Mouse (Mus musculus): ENCODE measurements at regions not wholly inside any gene's neighbourhood (a gene's known extent, or its start where the extent isn't known, plus 50 kb on each side); places are given as distances from the start of the nearest gene placed in this dataset.

DNA sequence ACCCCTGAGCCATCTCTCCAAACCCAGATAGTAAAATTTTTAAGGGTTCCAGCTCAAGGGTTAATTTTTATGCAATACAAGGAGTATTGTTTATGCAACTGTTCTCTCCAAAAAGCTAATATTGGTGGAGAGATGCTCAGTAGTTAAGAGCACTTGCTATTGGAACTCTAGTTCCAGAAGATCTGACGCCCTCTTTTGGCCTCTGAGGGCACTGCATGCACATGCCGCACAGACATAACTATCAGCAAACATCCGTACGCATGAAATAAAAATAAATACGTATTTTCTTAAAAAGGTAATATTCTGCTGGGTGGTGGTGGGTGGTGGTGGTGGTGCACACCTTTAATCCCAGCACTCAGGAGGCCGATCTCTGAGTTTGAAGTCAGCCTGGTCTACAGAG is 112.1 kb upstream of the Tmpo start:
- no peak overlapping the region for H3K4me2 ChIP-seq
- peaks cover 3% of the 10 kb centered on the region; the same call in 1 of the 2 replicates for H3K4me1 ChIP-seq (replicated peaks)
- no peaks in the 10 kb centered on the region for H3K36me3 ChIP-seq
- ATAC-seq (ENCODE audit: low read depth): no peak
- WGBS: 91% methylated on average over 6 of the region's 6 CpGs
- no peak overlapping the region for H3K27ac ChIP-seq (replicated peaks)
- no peaks in the 10 kb centered on the region for H3K9me3 ChIP-seq
- H3K27me3 ChIP-seq: no peaks in the 10 kb centered on the region
- no peak overlapping the region for H3K9ac ChIP-seq
- H3K4me3 ChIP-seq: no peak overlapping the region

DNA sequence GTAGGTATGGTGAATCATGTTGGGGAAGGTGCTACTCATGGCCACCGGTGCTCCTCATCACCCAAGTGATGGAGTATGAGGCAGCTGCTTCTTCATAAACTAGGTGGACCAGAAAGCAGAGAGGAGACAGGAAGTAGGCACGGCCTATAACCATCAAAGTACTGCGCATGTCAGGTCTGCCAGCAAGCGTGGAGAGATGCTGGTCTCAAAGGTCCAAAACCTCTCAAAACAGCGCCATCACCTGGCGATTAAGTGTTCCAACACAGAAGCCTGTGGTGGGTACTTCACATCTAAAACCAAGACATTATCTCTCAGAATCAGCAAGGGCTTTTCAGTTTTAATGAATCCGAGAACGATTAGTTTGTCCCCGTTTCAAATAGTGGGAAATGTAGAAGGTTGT is 103.1 kb upstream of the Tmpo start:
- H3K4me3 ChIP-seq: no peak overlapping the region
- no peak overlapping the region for H3K9ac ChIP-seq
- no peak overlapping the region for H3K4me2 ChIP-seq
- ATAC-seq (ENCODE audit: low read depth): no peak
- peaks cover 5% of the 10 kb centered on the region; the same call in 1 of the 2 replicates for H3K4me1 ChIP-seq (replicated peaks)
- 94% methylated on average over 9 of the region's 9 CpGs for WGBS
- H3K27ac ChIP-seq (replicated peaks): no peak overlapping the region
- H3K36me3 ChIP-seq: no peaks in the 10 kb centered on the region
- no peaks in the 10 kb centered on the region for H3K9me3 ChIP-seq
- H3K27me3 ChIP-seq: no peaks in the 10 kb centered on the region

- no peaks in the 10 kb centered on the region for H3K27me3 ChIP-seq
- no peak overlapping the region for H3K27ac ChIP-seq (replicated peaks)
- H3K9ac ChIP-seq: 0 out of 2 replicates have a peak overlapping the region, but pooled peaks have one; percentile 22
- H3K4me2 ChIP-seq: peak overlapping the region; percentile 39
- H3K4me1 ChIP-seq (replicated peaks): peaks cover 16% of the 10 kb centered on the region
- no peak overlapping the region for H3K4me3 ChIP-seq
- no peaks in the 10 kb centered on the region for H3K36me3 ChIP-seq
- no peaks in the 10 kb centered on the region for H3K9me3 ChIP-seq
- ATAC-seq (ENCODE audit: low read depth): peak; percentile 64; the same call in 1 of the 2 replicates
- WGBS: 12% methylated on average over 14 of the region's 14 CpGs
Observed at GRCm38 (mm10) chr10:91270955-91271741, 90.0 kb upstream of the Tmpo start.

- H3K9me3 ChIP-seq: no peaks in the 10 kb centered on the region
- H3K27me3 ChIP-seq: no peaks in the 10 kb centered on the region
- H3K4me3 ChIP-seq: no peak overlapping the region
- H3K36me3 ChIP-seq: no peaks in the 10 kb centered on the region
- H3K9ac ChIP-seq: no peak overlapping the region
- H3K27ac ChIP-seq (replicated peaks): no peak overlapping the region
- ATAC-seq (ENCODE audit: low read depth): peak; percentile 70
- WGBS: 22% methylated on average over 13 of the region's 14 CpGs
- peaks cover 16% of the 10 kb centered on the region for H3K4me1 ChIP-seq (replicated peaks)
- H3K4me2 ChIP-seq: peak overlapping the region; percentile 39
Observed at GRCm38 (mm10) chr10:91270268-91270954, 89.3 kb upstream of the Tmpo start.

DNA sequence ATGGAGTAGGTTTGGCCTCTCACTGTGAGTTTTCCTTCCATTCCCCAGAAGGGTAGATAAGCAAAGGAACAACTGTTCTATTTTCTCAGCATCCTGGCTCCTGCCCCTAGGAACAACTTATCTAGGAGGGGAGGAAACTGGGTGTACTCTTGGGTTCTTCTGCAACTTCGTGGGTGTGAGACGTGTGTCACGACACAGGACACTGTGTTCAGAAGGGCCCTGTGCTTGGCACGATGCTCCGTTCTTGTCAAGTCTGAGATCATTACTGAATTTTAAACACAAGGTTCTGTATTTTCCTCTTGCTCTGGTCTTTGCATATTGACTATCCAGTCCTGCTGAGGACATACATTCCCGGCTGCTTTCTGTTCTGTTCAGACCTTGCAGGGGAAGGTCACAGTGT is 86.8 kb upstream of the Tmpo start:
- Histone ChIP-seq H3K27ac (replicated peaks) (no peak overlapping the region), H3K36me3 (no peaks in the 10 kb centered on the region), H3K9me3 (no peaks in the 10 kb centered on the region; the same call in 1 of the 2 replicates), H3K4me3 (no peak overlapping the region), H3K27me3 (no peaks in the 10 kb centered on the region), H3K4me1 (replicated peaks) (peaks cover 16% of the 10 kb centered on the region), H3K4me2 (no peak overlapping the region), H3K9ac (no peak overlapping the region)
- ATAC-seq (ENCODE audit: low read depth): no peak
- 96% methylated on average over 6 of the region's 6 CpGs for WGBS

DNA sequence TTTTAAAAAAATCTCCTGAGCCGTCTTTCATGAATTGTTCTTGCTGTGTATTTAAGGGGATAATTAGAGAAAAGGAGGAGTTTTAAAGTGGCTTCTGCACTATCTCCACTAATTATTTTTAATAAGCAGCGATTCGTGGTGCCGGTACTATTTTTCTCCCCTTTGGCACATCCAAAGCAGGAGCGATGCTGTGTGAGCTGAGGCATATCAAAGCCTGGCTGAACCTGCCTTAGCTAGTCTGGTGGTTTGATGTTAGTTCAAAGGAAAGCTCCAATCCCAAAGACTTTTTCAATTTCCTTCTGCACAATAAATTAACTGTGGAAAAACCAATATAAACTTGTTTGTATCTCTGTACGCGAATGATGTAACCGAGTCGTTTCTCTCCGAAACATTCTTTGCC is 79.3 kb upstream of the Tmpo start:
- H3K27ac ChIP-seq (replicated peaks): no peak overlapping the region
- H3K27me3 ChIP-seq: no peaks in the 10 kb centered on the region
- no peak for ATAC-seq (ENCODE audit: low read depth)
- no peaks in the 10 kb centered on the region; the same call in 1 of the 2 replicates for H3K9me3 ChIP-seq
- no peak overlapping the region for H3K4me2 ChIP-seq
- no peak overlapping the region for H3K9ac ChIP-seq
- H3K4me1 ChIP-seq (replicated peaks): no peaks in the 10 kb centered on the region
- 88% methylated on average over 10 of the region's 10 CpGs for WGBS
- H3K4me3 ChIP-seq: no peak overlapping the region
- H3K36me3 ChIP-seq: no peaks in the 10 kb centered on the region

GRCm38 (mm10) chr10:91249681-91250195 is 68.6 kb upstream of the Tmpo start:
- Histone ChIP-seq H3K27me3 (no peaks in the 10 kb centered on the region), H3K4me2 (peak overlapping the region; percentile 42), H3K9me3 (no peaks in the 10 kb centered on the region), H3K4me3 (no peak overlapping the region; the same call in 1 of the 2 replicates), H3K9ac (0 out of 2 replicates have a peak overlapping the region, but pooled peaks have one; percentile 31), H3K4me1 (replicated peaks) (peaks cover 4% of the 10 kb centered on the region; the same call in 1 of the 2 replicates), H3K27ac (replicated peaks) (no peak overlapping the region), H3K36me3 (no peaks in the 10 kb centered on the region)
- 28% methylated on average over 18 of the region's 18 CpGs for WGBS
- peak; percentile 53; the same call in 1 of the 2 replicates for ATAC-seq (ENCODE audit: low read depth)

DNA sequence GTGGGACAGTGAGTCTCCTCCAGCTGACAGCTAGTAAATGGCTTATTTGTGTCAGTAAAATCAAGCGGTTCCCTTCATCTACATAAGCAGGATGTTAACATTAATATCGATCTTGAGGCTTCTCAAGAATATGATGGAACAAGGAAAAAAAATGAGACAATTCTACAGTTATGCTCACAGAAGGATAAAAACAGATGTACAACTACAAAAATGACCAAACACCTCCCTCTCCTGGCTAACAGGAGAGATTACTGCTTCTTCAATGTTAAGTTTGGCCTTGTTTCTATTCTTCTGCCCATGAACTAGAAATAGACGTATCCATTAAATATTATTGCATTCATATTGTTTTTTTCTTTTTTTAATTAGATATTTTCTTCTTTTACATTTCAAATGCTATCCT is 63.2 kb upstream of the Tmpo start:
- ATAC-seq (ENCODE audit: low read depth): no peak
- WGBS: 94% methylated on average over 3 of the region's 3 CpGs
- no peak overlapping the region for H3K4me3 ChIP-seq

DNA sequence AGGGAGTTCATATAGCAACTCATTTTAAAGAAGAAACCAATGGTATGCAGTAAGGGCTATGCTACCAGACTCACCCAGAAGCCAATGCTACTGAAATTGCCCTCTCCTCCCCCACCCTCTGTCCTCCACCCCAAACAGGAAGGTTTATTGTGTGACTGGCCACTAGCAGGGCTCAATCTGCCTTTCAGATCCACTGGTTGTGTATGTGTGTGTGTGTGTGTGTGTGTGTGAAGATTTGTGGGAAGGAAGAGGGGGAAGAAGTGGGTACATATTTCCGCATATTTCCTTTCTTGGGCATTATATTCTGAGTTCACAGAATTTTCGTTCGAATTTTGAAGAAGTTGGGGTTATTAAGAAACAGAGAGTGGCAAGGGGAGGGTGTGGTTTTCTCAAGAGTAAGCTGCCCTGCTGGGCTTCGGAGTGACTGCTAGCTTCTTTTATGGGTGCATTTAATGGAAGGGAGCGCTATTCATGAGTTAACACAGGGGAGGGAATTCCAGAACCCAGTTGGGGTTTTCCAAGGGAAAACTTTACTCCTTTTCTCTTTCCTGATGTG is 61.5 kb upstream of the Tmpo start:
- Histone ChIP-seq H3K27ac (replicated peaks) (0 out of 2 replicates have a peak overlapping the region, but pooled peaks have one; percentile 1), H3K27me3 (no peaks in the 10 kb centered on the region), H3K9ac (no peak overlapping the region), H3K4me2 (no peak overlapping the region), H3K4me3 (no peak overlapping the region), H3K9me3 (no peaks in the 10 kb centered on the region), H3K36me3 (no peaks in the 10 kb centered on the region), H3K4me1 (replicated peaks) (peaks cover 33% of the 10 kb centered on the region)
- WGBS: 48% methylated on average over 5 of the region's 5 CpGs
- no peak for ATAC-seq (ENCODE audit: low read depth)

More for the DNA sequence above, 63.2 kb upstream of the Tmpo start:
- no peak overlapping the region for H3K4me2 ChIP-seq
- no peaks in the 10 kb centered on the region for H3K27me3 ChIP-seq
- H3K9ac ChIP-seq: no peak overlapping the region
- no peaks in the 10 kb centered on the region for H3K9me3 ChIP-seq
- no peaks in the 10 kb centered on the region for H3K36me3 ChIP-seq
- no peak overlapping the region for H3K27ac ChIP-seq (replicated peaks)
- peaks cover 26% of the 10 kb centered on the region for H3K4me1 ChIP-seq (replicated peaks)

DNA sequence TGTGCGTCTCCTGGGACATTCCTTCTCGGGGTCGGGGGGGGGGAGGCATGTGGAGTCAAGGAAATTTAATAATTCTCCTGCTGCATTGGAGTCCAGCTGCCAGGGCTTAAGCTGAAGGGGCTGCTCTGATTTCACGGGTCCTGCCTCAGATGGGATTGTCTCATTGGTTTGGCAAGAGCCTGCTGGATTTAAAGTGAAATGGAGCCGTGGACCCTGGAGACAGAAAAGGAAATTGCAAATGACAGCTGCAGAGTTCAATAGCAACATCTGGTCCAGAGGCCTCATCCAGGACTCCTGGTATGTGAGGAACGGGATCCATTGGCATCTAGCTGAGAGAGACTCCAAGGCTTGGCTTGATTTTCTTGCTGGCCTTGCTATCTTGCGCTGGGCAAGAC is 60.5 kb upstream of the Tmpo start:
- Histone ChIP-seq H3K27me3 (no peaks in the 10 kb centered on the region), H3K9me3 (no peaks in the 10 kb centered on the region), H3K4me1 (replicated peaks) (peaks cover 40% of the 10 kb centered on the region), H3K9ac (no peak overlapping the region), H3K27ac (replicated peaks) (peak overlapping the region; percentile 67), H3K4me3 (no peak overlapping the region), H3K4me2 (no peak overlapping the region), H3K36me3 (no peaks in the 10 kb centered on the region)
- 39% methylated on average over 7 of the region's 7 CpGs for WGBS
- ATAC-seq (ENCODE audit: low read depth): peak; percentile 40; the same call in 1 of the 2 replicates

DNA sequence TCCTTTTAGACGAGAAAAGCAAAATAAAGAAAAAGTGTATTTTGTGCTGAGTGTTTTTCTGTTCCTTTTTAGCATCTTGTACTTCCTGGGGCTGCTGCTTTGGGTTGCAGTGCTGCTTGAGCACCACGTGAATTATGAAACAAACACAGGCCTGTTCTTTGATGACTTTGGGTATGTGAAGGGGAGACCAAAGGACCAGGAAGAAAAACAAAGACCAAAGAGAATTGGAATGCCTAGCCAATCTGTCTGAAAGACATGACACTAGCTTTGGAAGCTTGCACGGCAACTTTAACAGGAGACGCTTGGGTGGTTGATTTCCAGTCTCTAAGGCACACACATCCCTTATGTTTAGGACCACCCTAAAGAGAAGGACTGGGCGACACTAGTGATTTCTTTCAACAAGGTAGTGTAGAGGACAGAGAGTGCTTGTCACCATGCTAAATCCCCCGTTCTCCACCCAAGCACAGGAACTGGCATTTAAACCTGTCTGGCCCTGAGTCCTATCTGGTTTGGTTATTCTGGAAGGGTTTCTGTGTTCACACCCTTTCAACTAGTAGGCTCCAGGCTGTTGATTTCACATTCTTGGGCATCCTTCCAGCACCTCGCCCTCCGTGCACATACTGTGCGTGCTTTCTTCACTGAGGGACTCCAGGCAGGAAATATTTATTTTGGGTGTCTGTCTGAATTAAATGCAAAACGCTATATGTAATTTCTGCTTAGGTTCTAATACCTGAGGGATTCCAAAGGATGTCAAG is 59.9 kb upstream of the Tmpo start:
- ATAC-seq (ENCODE audit: low read depth): peak; percentile 60; the same call in 1 of the 2 replicates
- Histone ChIP-seq H3K4me2 (no peak overlapping the region), H3K9me3 (no peaks in the 10 kb centered on the region), H3K36me3 (no peaks in the 10 kb centered on the region), H3K27me3 (no peaks in the 10 kb centered on the region), H3K4me1 (replicated peaks) (peaks cover 40% of the 10 kb centered on the region), H3K9ac (no peak overlapping the region), H3K4me3 (no peak overlapping the region), H3K27ac (replicated peaks) (peak overlapping the region; percentile 67)
- WGBS: 47% methylated on average over 10 of the region's 10 CpGs

Data from neural tube, embryonic 13.5 days (tissue).